Mouse (Mus musculus): ENCODE measurements around the gene Tec. TPM values are rescaled to one million over a fixed set of nuclear protein-coding genes. Genes with fewer than 3 reads are reported as not detected.

Tec gene
- polyA plus RNA-seq, 1 experiment from 2014 or later, result 7.9 TPM

DNA sequence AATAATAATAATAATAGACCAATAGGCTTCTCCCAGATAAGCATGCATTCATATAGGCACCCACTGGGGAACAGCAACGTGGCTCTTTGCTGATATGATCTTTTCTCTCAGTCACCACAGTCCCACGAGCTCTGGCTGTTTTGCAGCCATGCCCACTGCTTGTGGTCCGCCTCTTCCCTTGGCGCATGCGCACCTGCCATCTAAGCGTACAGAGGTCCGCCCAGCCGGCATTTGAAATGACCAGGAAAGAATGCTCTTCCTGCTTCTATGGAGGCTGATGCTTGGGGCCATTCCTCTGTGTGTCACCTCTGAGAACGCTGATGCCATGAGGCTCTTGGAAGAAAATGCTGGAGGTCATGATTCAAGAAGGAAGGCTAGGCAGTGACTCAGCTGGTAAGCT is 5.1 kb downstream of the Tec start:
- WGBS, result 91% methylated on average over 9 of the region's 9 CpGs
- H3K27ac ChIP-seq (replicated peaks), result no peak overlapping the region
- no peak overlapping the region for H3K4me3 ChIP-seq (replicated peaks)
- no peak for ATAC-seq (ENCODE audit: insufficient number of reproducible peaks, low FRiP score, low TSS enrichment, low read depth)
- no peaks in the 10 kb centered on the region for H3K36me3 ChIP-seq
- H3K27me3 ChIP-seq, result peaks cover 5% of the 10 kb centered on the region; the same call in 1 of the 2 replicates
- H3K4me2 ChIP-seq (replicated peaks), result no peak overlapping the region
- no peaks in the 10 kb centered on the region for H3K9me3 ChIP-seq (replicated peaks)
- H3K9ac ChIP-seq, result no peak overlapping the region
- peaks cover 13% of the 10 kb centered on the region for H3K4me1 ChIP-seq

DNA sequence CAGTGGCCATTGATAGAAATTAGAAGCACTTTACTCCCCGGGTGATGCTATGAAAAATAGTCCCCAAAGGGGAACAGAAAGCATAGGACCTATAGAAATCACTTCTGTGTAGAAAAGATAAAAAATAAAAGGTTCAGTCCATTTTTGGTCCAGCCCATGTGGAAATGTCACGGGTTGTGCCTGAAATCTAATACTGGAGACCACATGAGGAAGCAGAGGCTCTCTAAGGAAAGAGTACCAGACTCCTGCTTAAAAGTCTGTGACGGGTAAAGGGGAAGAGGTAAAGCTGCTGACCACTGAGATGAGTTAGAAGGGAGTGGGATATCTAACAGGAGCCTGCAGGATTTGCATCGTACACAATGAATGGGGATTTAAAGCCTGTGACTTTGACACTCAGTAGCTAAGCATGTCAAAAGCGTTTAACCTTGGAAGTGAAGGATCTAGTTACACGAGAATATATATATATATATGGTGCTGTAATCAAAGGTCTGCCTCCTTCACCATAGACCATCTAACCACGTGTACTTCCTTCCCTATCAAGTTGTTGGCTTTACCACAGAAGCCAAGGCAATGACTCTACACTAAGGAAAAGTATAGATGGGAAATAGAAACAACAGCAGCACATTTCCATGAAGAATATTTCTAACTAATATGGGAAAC is 6.4 kb downstream of the Tec start:
- 0 out of 2 replicates have a peak, but pooled peaks cover 7% of the 10 kb centered on the region for H3K4me1 ChIP-seq
- no peaks in the 10 kb centered on the region for H3K9me3 ChIP-seq (replicated peaks)
- ATAC-seq (ENCODE audit: insufficient number of reproducible peaks, low FRiP score, low TSS enrichment, low read depth), result no peak
- no peak overlapping the region for H3K4me2 ChIP-seq (replicated peaks)
- H3K27ac ChIP-seq (replicated peaks), result no peak overlapping the region
- H3K4me3 ChIP-seq (replicated peaks), result no peak overlapping the region
- H3K9ac ChIP-seq, result no peak overlapping the region
- WGBS, result 53% methylated on average over 7 of the region's 7 CpGs
- H3K27me3 ChIP-seq, result peaks cover under 1% of the 10 kb centered on the region; the same call in 1 of the 2 replicates
- H3K36me3 ChIP-seq, result no peaks in the 10 kb centered on the region

DNA sequence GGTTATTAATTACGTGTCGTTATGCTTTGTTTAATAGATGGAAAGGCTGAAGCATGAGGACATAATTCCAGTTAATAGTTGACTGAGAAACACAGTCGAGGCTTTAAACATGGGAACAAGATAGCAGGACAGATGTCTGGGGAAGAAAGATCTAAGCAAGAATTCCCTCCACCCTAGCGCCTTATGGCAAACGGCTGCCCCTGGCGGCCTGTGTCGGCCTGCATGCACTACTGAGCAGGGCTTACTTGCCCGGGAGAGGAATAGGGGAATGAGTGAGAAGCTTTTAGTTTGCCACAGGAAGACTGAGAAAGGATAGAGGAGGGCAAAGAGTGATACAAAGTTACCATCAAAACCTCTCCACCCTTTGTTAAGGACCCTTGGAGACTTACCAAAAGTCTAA is 7.4 kb downstream of the Tec start:
- 72% methylated on average over 8 of the region's 8 CpGs for WGBS
- H3K27ac ChIP-seq (replicated peaks), result no peak overlapping the region
- no peaks in the 10 kb centered on the region for H3K36me3 ChIP-seq
- H3K4me2 ChIP-seq (replicated peaks), result no peak overlapping the region
- H3K4me3 ChIP-seq (replicated peaks), result no peak overlapping the region
- peaks cover 16% of the 10 kb centered on the region; the same call in 1 of the 2 replicates for H3K4me1 ChIP-seq
- H3K27me3 ChIP-seq, result no peaks in the 10 kb centered on the region
- no peaks in the 10 kb centered on the region for H3K9me3 ChIP-seq (replicated peaks)
- no peak overlapping the region for H3K9ac ChIP-seq
- ATAC-seq (ENCODE audit: insufficient number of reproducible peaks, low FRiP score, low TSS enrichment, low read depth), result no peak

DNA sequence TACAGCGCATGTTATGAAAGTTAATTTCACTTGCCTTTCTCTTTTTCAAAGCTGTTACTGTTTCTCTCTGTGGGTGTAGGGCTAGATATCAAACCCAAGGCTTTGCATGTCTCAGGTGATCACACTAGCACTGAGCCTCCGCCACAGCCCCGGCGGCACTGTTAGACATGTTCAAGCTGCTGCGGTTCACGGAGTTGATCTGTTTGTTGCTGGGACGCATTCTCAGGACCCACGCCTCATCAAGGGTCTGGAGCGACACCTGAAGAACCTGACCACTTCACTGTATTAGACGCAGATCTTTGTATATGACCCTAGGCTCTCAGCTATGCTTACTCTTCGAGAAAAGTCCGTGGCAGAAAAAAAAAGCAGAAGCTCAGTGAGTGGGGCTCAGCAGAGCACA is 10.0 kb downstream of the Tec start:
- H3K9me3 ChIP-seq (replicated peaks), result no peaks in the 10 kb centered on the region
- H3K27ac ChIP-seq (replicated peaks), result no peak overlapping the region
- H3K4me3 ChIP-seq (replicated peaks), result no peak overlapping the region
- no peak overlapping the region for H3K4me2 ChIP-seq (replicated peaks)
- no peaks in the 10 kb centered on the region for H3K27me3 ChIP-seq
- ATAC-seq (ENCODE audit: insufficient number of reproducible peaks, low FRiP score, low TSS enrichment, low read depth), result no peak
- no peaks in the 10 kb centered on the region for H3K36me3 ChIP-seq
- no peak overlapping the region for H3K9ac ChIP-seq
- 90% methylated on average over 12 of the region's 12 CpGs for WGBS
- H3K4me1 ChIP-seq, result peaks cover 26% of the 10 kb centered on the region

DNA sequence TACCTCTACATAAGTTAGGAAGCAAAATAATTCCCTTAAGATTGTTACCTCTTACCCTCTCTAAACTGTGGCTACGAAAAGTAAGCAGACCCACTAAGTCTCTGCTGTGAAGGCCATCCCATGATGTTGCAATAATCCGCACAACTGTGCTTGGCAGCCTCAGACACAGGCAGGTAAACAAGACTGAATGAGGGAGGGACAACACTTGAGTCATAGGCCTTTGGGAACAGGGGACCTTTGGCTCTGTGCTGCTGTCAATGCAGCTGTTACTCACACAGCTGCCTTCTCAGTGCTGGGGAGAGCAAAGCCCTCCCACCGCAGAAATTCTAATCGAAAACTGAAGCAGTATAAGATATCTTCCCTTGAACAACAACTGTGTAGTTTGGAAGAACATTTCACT is 10.5 kb downstream of the Tec start:
- Histone ChIP-seq H3K27me3 (no peaks in the 10 kb centered on the region), H3K36me3 (no peaks in the 10 kb centered on the region), H3K27ac (replicated peaks) (0 out of 2 replicates have a peak overlapping the region, but pooled peaks have one; percentile 1), H3K4me3 (replicated peaks) (no peak overlapping the region), H3K4me1 (peaks cover 26% of the 10 kb centered on the region), H3K9ac (no peak overlapping the region), H3K9me3 (replicated peaks) (no peaks in the 10 kb centered on the region), H3K4me2 (replicated peaks) (no peak overlapping the region)
- no peak for ATAC-seq (ENCODE audit: insufficient number of reproducible peaks, low FRiP score, low TSS enrichment, low read depth)
- 64% methylated on average over 4 of the region's 4 CpGs for WGBS

DNA sequence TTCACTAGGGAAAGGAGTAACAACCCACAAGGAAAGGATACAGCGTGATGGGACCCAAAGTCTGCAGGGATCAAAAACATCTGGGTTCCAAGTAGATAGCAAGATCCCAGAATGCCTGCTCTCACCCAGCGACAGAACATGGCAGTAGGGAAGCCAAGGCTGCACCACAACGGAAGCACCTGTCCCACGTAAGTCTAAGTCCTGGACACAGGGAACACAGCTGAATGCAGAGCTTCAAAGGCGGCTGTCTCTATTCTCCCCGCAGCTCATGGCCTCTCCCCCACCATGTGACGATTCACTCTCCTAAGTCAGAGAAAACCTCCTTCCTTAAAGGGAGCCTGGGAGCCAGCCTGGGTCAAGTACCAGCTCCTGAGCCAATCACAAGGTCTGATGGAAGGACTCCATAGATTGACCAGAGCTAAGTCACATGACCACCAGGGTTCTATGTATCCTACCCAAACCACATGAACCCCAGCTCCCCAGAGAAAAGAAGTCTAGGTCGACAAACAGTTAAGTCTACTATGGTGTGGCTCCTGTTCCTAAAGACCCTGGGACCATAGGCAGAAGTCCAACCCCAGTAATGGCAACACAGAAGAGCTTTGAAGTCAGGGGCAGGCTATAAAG is 11.9 kb downstream of the Tec start:
- 58% methylated on average over 8 of the region's 8 CpGs for WGBS
- H3K9ac ChIP-seq, result no peak overlapping the region
- no peaks in the 10 kb centered on the region for H3K27me3 ChIP-seq
- H3K4me2 ChIP-seq (replicated peaks), result no peak overlapping the region
- no peak for ATAC-seq (ENCODE audit: insufficient number of reproducible peaks, low FRiP score, low TSS enrichment, low read depth)
- H3K36me3 ChIP-seq, result no peaks in the 10 kb centered on the region
- peak overlapping the region; percentile 60 for H3K27ac ChIP-seq (replicated peaks)
- H3K9me3 ChIP-seq (replicated peaks), result no peaks in the 10 kb centered on the region
- peaks cover 26% of the 10 kb centered on the region for H3K4me1 ChIP-seq
- H3K4me3 ChIP-seq (replicated peaks), result no peak overlapping the region

DNA sequence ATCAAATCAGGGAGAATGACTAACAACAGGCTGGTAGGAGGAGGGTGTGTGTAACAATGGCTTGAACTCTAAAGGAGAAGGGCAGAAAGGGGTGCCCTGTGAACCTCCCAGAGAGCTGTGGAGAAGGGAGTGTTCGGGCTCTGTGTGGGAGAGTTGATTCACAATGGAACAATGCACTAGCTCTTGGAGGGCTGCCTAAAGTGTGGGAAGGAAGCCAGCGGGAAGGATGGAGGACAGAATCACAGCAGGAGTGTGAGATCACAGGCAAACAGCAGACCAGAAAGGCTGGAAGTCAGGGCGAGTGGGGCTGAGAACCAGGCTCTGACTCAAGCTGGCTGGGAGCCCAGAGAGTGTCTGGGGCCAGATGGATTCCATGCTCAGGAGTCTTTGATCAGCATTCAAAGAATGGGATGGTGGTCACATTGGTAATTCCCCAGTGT is 12.6 kb downstream of the Tec start:
- Histone ChIP-seq H3K27ac (replicated peaks) (peak overlapping the region; percentile 74), H3K4me3 (replicated peaks) (no peak overlapping the region), H3K4me2 (replicated peaks) (no peak overlapping the region), H3K9ac (no peak overlapping the region), H3K36me3 (no peaks in the 10 kb centered on the region), H3K4me1 (peaks cover 26% of the 10 kb centered on the region), H3K27me3 (no peaks in the 10 kb centered on the region), H3K9me3 (replicated peaks) (no peaks in the 10 kb centered on the region)
- peak; percentile 82 for ATAC-seq (ENCODE audit: insufficient number of reproducible peaks, low FRiP score, low TSS enrichment, low read depth)
- 11% methylated on average over 3 of the region's 3 CpGs for WGBS

DNA sequence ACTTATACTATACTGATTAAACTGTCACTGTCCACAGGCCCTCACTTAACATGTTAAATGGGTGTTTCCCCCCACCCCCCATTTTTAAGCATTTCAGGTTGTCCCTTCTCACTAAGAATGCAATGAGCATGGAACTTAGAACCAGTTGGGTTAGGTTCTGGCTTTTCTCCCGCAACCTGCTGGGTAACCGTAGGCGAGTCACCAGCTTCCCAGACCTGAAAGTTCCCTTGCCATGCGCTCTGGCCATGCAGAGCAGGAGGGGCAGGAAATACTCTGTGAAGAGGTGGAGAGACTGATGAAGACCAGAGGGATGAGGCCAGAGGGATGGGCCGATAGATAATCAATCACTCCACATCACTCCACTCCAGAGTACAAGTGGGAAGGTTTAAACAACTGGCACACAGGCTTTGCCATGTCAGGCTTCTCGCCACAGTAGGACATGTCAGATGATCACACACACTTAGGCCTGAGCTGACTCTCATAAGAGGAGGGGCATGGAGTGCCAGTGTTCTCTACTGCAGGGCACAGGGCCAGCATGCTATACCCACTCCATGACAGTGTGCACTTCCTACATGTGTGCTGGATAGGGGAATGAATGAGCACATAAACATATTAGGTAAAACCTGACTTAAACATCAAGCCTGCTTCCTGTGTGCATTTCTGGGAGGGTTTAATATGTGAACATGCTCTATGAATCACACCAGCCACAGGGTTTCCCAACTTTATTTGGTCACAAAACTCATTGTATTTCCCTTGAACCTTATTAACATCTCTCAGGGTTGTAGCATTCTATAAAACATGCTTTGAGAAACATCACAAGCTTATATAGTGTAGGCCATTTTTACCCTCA is 13.9 kb downstream of the Tec start:
- Histone ChIP-seq H3K9me3 (replicated peaks) (no peaks in the 10 kb centered on the region), H3K36me3 (no peaks in the 10 kb centered on the region)
- WGBS, result 85% methylated on average over 6 of the region's 6 CpGs

DNA sequence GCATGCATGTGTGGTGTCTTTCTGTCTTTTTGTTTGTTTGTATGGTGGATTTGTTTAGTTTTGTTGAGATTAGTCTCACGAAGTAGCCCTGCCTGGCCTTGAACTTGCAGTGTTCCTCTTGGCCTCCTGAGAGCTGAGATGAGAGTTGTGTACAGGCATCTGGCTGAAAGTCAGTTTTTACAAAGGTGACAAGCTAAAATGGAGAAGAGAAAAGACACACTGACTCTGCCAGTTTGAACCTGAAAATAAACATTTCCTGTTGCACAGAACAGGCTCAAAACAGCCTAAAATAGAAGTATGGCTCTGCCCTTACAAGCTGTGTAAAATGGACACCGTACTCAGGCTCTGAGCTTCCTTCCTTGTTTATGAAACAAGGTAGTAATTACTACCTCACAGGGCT is 14.9 kb downstream of the Tec start:
- Histone ChIP-seq H3K4me2 (replicated peaks) (no peak overlapping the region), H3K9ac (no peak overlapping the region), H3K36me3 (no peaks in the 10 kb centered on the region), H3K27me3 (no peaks in the 10 kb centered on the region), H3K4me1 (peaks cover 29% of the 10 kb centered on the region), H3K9me3 (replicated peaks) (no peaks in the 10 kb centered on the region), H3K27ac (replicated peaks) (no peak overlapping the region), H3K4me3 (replicated peaks) (no peak overlapping the region)
- 71% methylated on average over 2 of the region's 2 CpGs for WGBS
- ATAC-seq (ENCODE audit: insufficient number of reproducible peaks, low FRiP score, low TSS enrichment, low read depth), result no peak

More for the DNA sequence above, 13.9 kb downstream of the Tec start:
- no peak for ATAC-seq (ENCODE audit: insufficient number of reproducible peaks, low FRiP score, low TSS enrichment, low read depth)
- H3K4me2 ChIP-seq (replicated peaks), result no peak overlapping the region
- no peak overlapping the region for H3K27ac ChIP-seq (replicated peaks)
- no peak overlapping the region for H3K4me3 ChIP-seq (replicated peaks)
- peaks cover 26% of the 10 kb centered on the region for H3K4me1 ChIP-seq
- H3K9ac ChIP-seq, result no peak overlapping the region
- no peaks in the 10 kb centered on the region for H3K27me3 ChIP-seq

DNA sequence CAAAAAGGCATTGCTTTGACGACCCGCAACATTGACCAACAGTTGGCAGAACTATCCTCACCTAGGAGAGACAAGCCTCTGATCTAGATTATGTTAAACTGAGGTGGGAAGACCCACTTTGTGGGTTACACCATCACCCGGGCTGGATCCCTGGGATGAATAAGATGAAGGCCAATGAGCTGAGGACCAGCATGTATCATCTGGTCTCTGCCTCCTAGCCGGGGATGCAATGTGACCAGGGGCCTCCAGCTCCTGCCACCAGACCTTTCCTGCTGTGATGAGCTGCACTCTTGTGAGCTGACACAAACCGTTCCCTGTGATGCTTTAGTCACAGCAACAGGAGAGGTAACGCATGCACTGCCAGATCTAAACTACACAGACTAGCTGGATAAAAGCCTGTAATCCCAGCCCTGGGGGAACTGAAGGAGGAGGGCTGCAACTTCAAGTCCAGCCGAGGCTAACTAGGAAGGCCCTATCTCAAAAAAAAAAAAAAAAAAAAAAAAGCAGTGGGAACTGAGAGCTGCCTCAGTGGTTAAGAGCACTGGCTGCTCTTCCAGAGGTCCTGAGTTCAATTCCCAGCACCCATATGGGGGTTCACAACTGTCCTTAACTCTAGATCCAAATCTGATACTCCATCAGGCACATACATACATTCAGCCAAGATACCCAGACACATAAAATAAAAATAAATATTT is 15.8 kb downstream of the Tec start:
- Histone ChIP-seq H3K4me2 (replicated peaks) (no peak overlapping the region), H3K27ac (replicated peaks) (no peak overlapping the region), H3K36me3 (no peaks in the 10 kb centered on the region), H3K9me3 (replicated peaks) (no peaks in the 10 kb centered on the region), H3K9ac (no peak overlapping the region), H3K4me3 (replicated peaks) (no peak overlapping the region), H3K27me3 (no peaks in the 10 kb centered on the region), H3K4me1 (peaks cover 28% of the 10 kb centered on the region)
- ATAC-seq (ENCODE audit: insufficient number of reproducible peaks, low FRiP score, low TSS enrichment, low read depth), result no peak
- WGBS, result 69% methylated on average over 7 of the region's 7 CpGs

DNA sequence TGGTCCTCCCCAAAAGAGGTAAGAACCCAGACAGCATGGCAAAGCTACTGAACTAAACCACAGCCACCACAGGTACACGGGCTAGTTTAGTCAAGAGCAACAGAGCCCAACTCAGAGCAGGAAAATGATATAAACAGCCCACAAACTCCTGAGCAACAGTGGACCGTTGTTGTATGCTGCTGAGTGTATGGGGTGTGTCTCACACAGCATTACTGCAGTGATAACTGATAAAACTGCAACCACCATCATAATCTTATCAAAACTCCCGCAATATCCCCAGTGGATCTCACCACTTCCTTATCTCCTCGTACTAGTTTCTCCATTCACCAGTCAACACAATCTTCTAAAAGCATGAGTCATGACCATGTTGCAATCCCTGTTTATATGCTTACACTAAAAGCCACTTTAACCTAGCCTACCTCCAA is 16.6 kb downstream of the Tec start:
- H3K36me3 ChIP-seq, result no peaks in the 10 kb centered on the region
- no peaks in the 10 kb centered on the region for H3K9me3 ChIP-seq (replicated peaks)
- H3K27ac ChIP-seq (replicated peaks), result no peak overlapping the region
- ATAC-seq (ENCODE audit: insufficient number of reproducible peaks, low FRiP score, low TSS enrichment, low read depth), result no peak
- H3K4me2 ChIP-seq (replicated peaks), result no peak overlapping the region
- no peak overlapping the region for H3K4me3 ChIP-seq (replicated peaks)
- WGBS, result 78% methylated on average over 4 of the region's 4 CpGs
- H3K9ac ChIP-seq, result no peak overlapping the region
- peaks cover 23% of the 10 kb centered on the region for H3K4me1 ChIP-seq
- H3K27me3 ChIP-seq, result no peaks in the 10 kb centered on the region
